Mouse (Mus musculus): ENCODE data around the gene Cdc14b. TPM values are rescaled to one million over a fixed set of nuclear protein-coding genes. Genes with fewer than 3 reads are reported as not detected.

The Cdc14b gene
- polyA plus RNA-seq, 1 experiment from 2014 or later, result 13.4 TPM

GRCm38 (mm10) chr13:64235777-64236176 is 39.3 kb downstream of the Cdc14b start:
- Histone ChIP-seq H3K27me3 (ENCODE audit: control insufficient read depth, insufficient read depth, low read length) (no peaks in the 10 kb centered on the region), H3K4me3 (ENCODE audit: low read depth, low read length) (no peak overlapping the region), H3K27ac (ENCODE audit: low read depth, low read length) (no peak overlapping the region), H3K9ac (ENCODE audit: low read length) (no peak overlapping the region), H3K9me3 (ENCODE audit: control insufficient read depth, low read length) (no peaks in the 10 kb centered on the region), H3K4me1 (ENCODE audit: control insufficient read depth, insufficient read depth, low read length) (no peaks in the 10 kb centered on the region), H3K4me2 (ENCODE audit: low read depth) (no peak overlapping the region), H3K36me3 (ENCODE audit: control insufficient read depth, insufficient read depth, low read length) (no peaks in the 10 kb centered on the region)
- ATAC-seq (ENCODE audit: insufficient read depth, low FRiP score, low TSS enrichment), result no peak
- no peak for DNase-seq (ENCODE audit: low spot score)
- WGBS, result 74% methylated on average over 3 of the region's 3 CpGs

GRCm38 (mm10) chr13:64235062-64235715 is 39.9 kb downstream of the Cdc14b start:
- 61% methylated on average over 4 of the region's 4 CpGs for WGBS
- no peak overlapping the region for H3K27ac ChIP-seq (ENCODE audit: low read depth, low read length)
- DNase-seq (ENCODE audit: low spot score) (no peak), ATAC-seq (ENCODE audit: insufficient read depth, low FRiP score, low TSS enrichment) (no peak)
- no peak overlapping the region for H3K4me2 ChIP-seq (ENCODE audit: low read depth)
- H3K4me1 ChIP-seq (ENCODE audit: control insufficient read depth, insufficient read depth, low read length), result no peaks in the 10 kb centered on the region
- H3K4me3 ChIP-seq (ENCODE audit: low read depth, low read length), result no peak overlapping the region
- H3K9ac ChIP-seq (ENCODE audit: low read length), result no peak overlapping the region
- H3K27me3 ChIP-seq (ENCODE audit: control insufficient read depth, insufficient read depth, low read length), result no peaks in the 10 kb centered on the region
- no peaks in the 10 kb centered on the region for H3K9me3 ChIP-seq (ENCODE audit: control insufficient read depth, low read length)
- H3K36me3 ChIP-seq (ENCODE audit: control insufficient read depth, insufficient read depth, low read length), result no peaks in the 10 kb centered on the region

GRCm38 (mm10) chr13:64233139-64233538 is 42.0 kb downstream of the Cdc14b start:
- Histone ChIP-seq H3K27ac (ENCODE audit: low read depth, low read length) (no peak overlapping the region), H3K4me1 (ENCODE audit: control insufficient read depth, insufficient read depth, low read length) (no peaks in the 10 kb centered on the region), H3K9me3 (ENCODE audit: control insufficient read depth, low read length) (no peaks in the 10 kb centered on the region), H3K27me3 (ENCODE audit: control insufficient read depth, insufficient read depth, low read length) (no peaks in the 10 kb centered on the region), H3K4me3 (ENCODE audit: low read depth, low read length) (no peak overlapping the region), H3K36me3 (ENCODE audit: control insufficient read depth, insufficient read depth, low read length) (no peaks in the 10 kb centered on the region), H3K9ac (ENCODE audit: low read length) (no peak overlapping the region), H3K4me2 (ENCODE audit: low read depth) (no peak overlapping the region)
- DNase-seq (ENCODE audit: low spot score) (no peak), ATAC-seq (ENCODE audit: insufficient read depth, low FRiP score, low TSS enrichment) (no peak)
- 89% methylated on average over 4 of the region's 4 CpGs for WGBS

- no peak for DNase-seq (ENCODE audit: low spot score)
- H3K36me3 ChIP-seq (ENCODE audit: control insufficient read depth, insufficient read depth, low read length), result no peaks in the 10 kb centered on the region
- no peak for ATAC-seq (ENCODE audit: insufficient read depth, low FRiP score, low TSS enrichment)
- no peaks in the 10 kb centered on the region for H3K27me3 ChIP-seq (ENCODE audit: control insufficient read depth, insufficient read depth, low read length)
- WGBS, result 88% methylated on average over 4 of the region's 4 CpGs
- H3K4me3 ChIP-seq (ENCODE audit: low read depth, low read length), result no peak overlapping the region
- no peaks in the 10 kb centered on the region for H3K4me1 ChIP-seq (ENCODE audit: control insufficient read depth, insufficient read depth, low read length)
- no peak overlapping the region for H3K9ac ChIP-seq (ENCODE audit: low read length)
- no peak overlapping the region for H3K27ac ChIP-seq (ENCODE audit: low read depth, low read length)
- H3K4me2 ChIP-seq (ENCODE audit: low read depth), result no peak overlapping the region
- no peaks in the 10 kb centered on the region for H3K9me3 ChIP-seq (ENCODE audit: control insufficient read depth, low read length)
These were observed 48.4 kb downstream of the Cdc14b start for GRCm38 (mm10) chr13:64226725-64227124.

- no peak for ATAC-seq (ENCODE audit: insufficient read depth, low FRiP score, low TSS enrichment)
These were observed 49.4 kb downstream of the Cdc14b start for GRCm38 (mm10) chr13:64225738-64226137.

GRCm38 (mm10) chr13:64214891-64215290 is 60.2 kb downstream of the Cdc14b start:
- no peak for DNase-seq (ENCODE audit: low spot score)
- Histone ChIP-seq H3K4me1 (ENCODE audit: control insufficient read depth, insufficient read depth, low read length) (no peaks in the 10 kb centered on the region), H3K9me3 (ENCODE audit: control insufficient read depth, low read length) (no peaks in the 10 kb centered on the region), H3K4me2 (ENCODE audit: low read depth) (no peak overlapping the region), H3K9ac (ENCODE audit: low read length) (no peak overlapping the region), H3K36me3 (ENCODE audit: control insufficient read depth, insufficient read depth, low read length) (no peaks in the 10 kb centered on the region), H3K27ac (ENCODE audit: low read depth, low read length) (no peak overlapping the region), H3K4me3 (ENCODE audit: low read depth, low read length) (no peak overlapping the region), H3K27me3 (ENCODE audit: control insufficient read depth, insufficient read depth, low read length) (no peaks in the 10 kb centered on the region)
- ATAC-seq (ENCODE audit: insufficient read depth, low FRiP score, low TSS enrichment), result no peak
- WGBS, result 92% methylated on average over 5 of the region's 5 CpGs

More at GRCm38 (mm10) chr13:64225738-64226137, 49.4 kb downstream of the Cdc14b start:
- Histone ChIP-seq H3K4me2 (ENCODE audit: low read depth) (no peak overlapping the region), H3K4me1 (ENCODE audit: control insufficient read depth, insufficient read depth, low read length) (no peaks in the 10 kb centered on the region), H3K27me3 (ENCODE audit: control insufficient read depth, insufficient read depth, low read length) (no peaks in the 10 kb centered on the region), H3K36me3 (ENCODE audit: control insufficient read depth, insufficient read depth, low read length) (no peaks in the 10 kb centered on the region), H3K4me3 (ENCODE audit: low read depth, low read length) (no peak overlapping the region), H3K9me3 (ENCODE audit: control insufficient read depth, low read length) (no peaks in the 10 kb centered on the region), H3K27ac (ENCODE audit: low read depth, low read length) (no peak overlapping the region), H3K9ac (ENCODE audit: low read length) (no peak overlapping the region)
- DNase-seq (ENCODE audit: low spot score), result no peak
- 92% methylated on average over 3 of the region's 3 CpGs for WGBS

GRCm38 (mm10) chr13:64211995-64212603 is 63.0 kb downstream of the Cdc14b start:
- DNase-seq (ENCODE audit: low spot score) (no peak), ATAC-seq (ENCODE audit: insufficient read depth, low FRiP score, low TSS enrichment) (no peak)
- no peaks in the 10 kb centered on the region for H3K36me3 ChIP-seq (ENCODE audit: control insufficient read depth, insufficient read depth, low read length)
- no peak overlapping the region for H3K4me3 ChIP-seq (ENCODE audit: low read depth, low read length)
- no peak overlapping the region for H3K9ac ChIP-seq (ENCODE audit: low read length)
- H3K27ac ChIP-seq (ENCODE audit: low read depth, low read length), result no peak overlapping the region
- H3K4me2 ChIP-seq (ENCODE audit: low read depth), result no peak overlapping the region
- H3K9me3 ChIP-seq (ENCODE audit: control insufficient read depth, low read length), result no peaks in the 10 kb centered on the region
- H3K4me1 ChIP-seq (ENCODE audit: control insufficient read depth, insufficient read depth, low read length), result no peaks in the 10 kb centered on the region
- H3K27me3 ChIP-seq (ENCODE audit: control insufficient read depth, insufficient read depth, low read length), result no peaks in the 10 kb centered on the region
- 82% methylated on average over 5 of the region's 5 CpGs for WGBS

- no peak for DNase-seq (ENCODE audit: low spot score)
- 91% methylated on average over 6 of the region's 6 CpGs for WGBS
- H3K27ac ChIP-seq (ENCODE audit: low read depth, low read length), result no peak overlapping the region
- ATAC-seq (ENCODE audit: insufficient read depth, low FRiP score, low TSS enrichment), result no peak
- no peaks in the 10 kb centered on the region for H3K4me1 ChIP-seq (ENCODE audit: control insufficient read depth, insufficient read depth, low read length)
- no peak overlapping the region for H3K4me3 ChIP-seq (ENCODE audit: low read depth, low read length)
- H3K9ac ChIP-seq (ENCODE audit: low read length), result no peak overlapping the region
- H3K4me2 ChIP-seq (ENCODE audit: low read depth), result no peak overlapping the region
- H3K27me3 ChIP-seq (ENCODE audit: control insufficient read depth, insufficient read depth, low read length), result no peaks in the 10 kb centered on the region
- no peaks in the 10 kb centered on the region for H3K36me3 ChIP-seq (ENCODE audit: control insufficient read depth, insufficient read depth, low read length)
- no peaks in the 10 kb centered on the region for H3K9me3 ChIP-seq (ENCODE audit: control insufficient read depth, low read length)
These were observed 66.9 kb downstream of the Cdc14b start for GRCm38 (mm10) chr13:64208146-64208545.

- ATAC-seq (ENCODE audit: insufficient read depth, low FRiP score, low TSS enrichment), result peak; percentile 81
- Histone ChIP-seq H3K4me2 (ENCODE audit: low read depth) (no peak overlapping the region), H3K27ac (ENCODE audit: low read depth, low read length) (0 out of 2 replicates have a peak overlapping the region, but pooled peaks have one; percentile 14), H3K4me3 (ENCODE audit: low read depth, low read length) (no peak overlapping the region), H3K36me3 (ENCODE audit: control insufficient read depth, insufficient read depth, low read length) (no peaks in the 10 kb centered on the region), H3K4me1 (ENCODE audit: control insufficient read depth, insufficient read depth, low read length) (no peaks in the 10 kb centered on the region), H3K9me3 (ENCODE audit: control insufficient read depth, low read length) (no peaks in the 10 kb centered on the region), H3K9ac (ENCODE audit: low read length) (no peak overlapping the region), H3K27me3 (ENCODE audit: control insufficient read depth, insufficient read depth, low read length) (no peaks in the 10 kb centered on the region)
- 25% methylated on average over 2 of the region's 2 CpGs for WGBS
- peak; percentile 40 for DNase-seq (ENCODE audit: low spot score)
These were observed 69.9 kb downstream of the Cdc14b start for GRCm38 (mm10) chr13:64205186-64205585.

All from neural tube, embryonic 11.5 days (tissue).